Mouse (Mus musculus) kidney, postnatal 4 days (tissue): Measurements from ENCODE around the gene Cflar.
"Not testable (repeated sequence)": the region's sequence is repeated elsewhere in the genome, so short reads cannot be mapped to it uniquely, and the experiment has no call there.

ENCODE experiments used
- DNase-seq, 2 experiments: peaks; one replicate each; pipeline ENCODE4 v3.0.0; 2021; ENCODE audit warnings: mixed read lengths in 2 of 2

Gene Cflar

GRCm38 (mm10) chr1:58794705-58795104 is 83.4 kb downstream of the Cflar start:
- no peak for DNase-seq

DNA sequence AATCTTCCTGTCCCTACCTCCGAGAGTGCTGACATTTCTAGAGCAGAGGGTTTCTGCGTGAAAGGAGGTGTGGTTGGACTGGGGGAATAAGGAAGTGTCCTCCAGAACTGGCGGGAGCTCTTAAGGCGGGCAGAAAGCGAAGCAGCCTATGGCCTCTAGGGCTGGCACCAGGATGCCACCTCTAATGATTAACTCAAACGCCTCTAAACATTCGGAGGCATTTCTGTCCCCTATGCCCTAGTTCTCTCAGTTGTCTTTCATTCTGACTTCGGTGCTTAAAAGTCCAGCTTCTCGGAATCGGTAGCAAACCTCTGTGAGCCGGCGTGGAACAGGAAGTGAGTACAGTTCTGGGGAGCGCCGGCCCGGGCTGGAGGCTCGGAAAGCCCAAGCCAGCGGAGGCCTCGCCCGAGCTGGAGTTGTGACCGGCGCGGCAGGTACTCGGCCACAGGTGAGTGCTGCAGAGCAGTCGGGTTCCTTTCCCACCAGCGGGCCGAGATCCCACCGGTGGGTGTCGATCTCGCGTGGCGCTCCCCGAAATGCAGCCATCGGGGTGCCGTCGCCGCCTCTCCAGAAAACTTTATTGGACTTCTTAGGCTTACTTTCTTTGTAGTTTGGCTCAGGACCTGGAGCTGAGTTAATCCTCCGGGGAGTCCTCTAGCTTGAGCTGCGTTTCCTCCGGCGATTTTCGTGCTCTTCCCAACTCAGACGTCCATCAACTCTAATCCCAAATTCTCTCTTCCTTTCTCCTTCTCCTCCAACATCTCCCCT is 84.2 kb downstream of the Cflar start, which contains the start of gene Casp8:
Casp8 (plus strand) TSS at position 84 of the 768 bp plus-strand sequence.
- DNase-seq, result peak; percentile 69 to 81

DNA sequence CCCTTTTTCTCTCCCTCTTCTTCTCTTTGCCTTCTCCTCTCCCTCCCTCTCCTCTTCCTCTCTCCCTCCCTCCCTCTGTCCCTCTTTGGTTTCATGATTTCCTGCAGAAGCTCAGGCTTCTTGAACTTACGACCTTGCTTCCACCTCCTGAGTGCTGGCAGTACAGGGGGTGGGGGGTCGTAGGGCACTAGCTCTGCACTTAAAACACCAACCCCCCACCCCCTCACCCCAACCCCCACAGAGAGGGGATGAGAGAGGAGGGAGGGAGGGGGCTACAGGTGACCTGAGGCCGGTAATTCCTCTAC is 84.7 kb downstream of the Cflar start:
- no peak for DNase-seq

- DNase-seq, result no peak
Measured at GRCm38 (mm10) chr1:58796853-58797252, 85.5 kb downstream of the Cflar start.

GRCm38 (mm10) chr1:58797370-58797769 is 86.1 kb downstream of the Cflar start:
- no peak for DNase-seq

- no peak for DNase-seq
Measured at GRCm38 (mm10) chr1:58798911-58799310, 87.6 kb downstream of the Cflar start.

DNA sequence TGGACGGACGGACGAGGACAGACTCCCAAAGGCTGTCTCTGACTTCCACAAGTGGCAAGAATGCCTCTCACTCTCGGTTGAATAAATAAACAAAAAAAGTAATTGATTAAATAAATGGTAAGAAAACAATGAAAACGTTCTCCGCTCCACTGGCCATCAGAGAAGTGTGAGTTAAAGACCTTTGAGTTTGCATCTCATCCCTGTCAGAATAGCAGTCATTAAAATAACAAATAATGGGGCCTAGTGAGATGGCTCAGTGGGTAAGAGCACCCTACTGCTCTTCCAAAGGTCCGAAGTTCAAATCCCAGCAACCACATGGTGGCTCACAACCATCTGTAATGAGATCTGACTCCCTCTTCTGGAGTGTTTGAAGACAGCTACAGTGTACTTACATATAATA is 89.3 kb downstream of the Cflar start:
- DNase-seq, result not testable (repeated sequence)

DNA sequence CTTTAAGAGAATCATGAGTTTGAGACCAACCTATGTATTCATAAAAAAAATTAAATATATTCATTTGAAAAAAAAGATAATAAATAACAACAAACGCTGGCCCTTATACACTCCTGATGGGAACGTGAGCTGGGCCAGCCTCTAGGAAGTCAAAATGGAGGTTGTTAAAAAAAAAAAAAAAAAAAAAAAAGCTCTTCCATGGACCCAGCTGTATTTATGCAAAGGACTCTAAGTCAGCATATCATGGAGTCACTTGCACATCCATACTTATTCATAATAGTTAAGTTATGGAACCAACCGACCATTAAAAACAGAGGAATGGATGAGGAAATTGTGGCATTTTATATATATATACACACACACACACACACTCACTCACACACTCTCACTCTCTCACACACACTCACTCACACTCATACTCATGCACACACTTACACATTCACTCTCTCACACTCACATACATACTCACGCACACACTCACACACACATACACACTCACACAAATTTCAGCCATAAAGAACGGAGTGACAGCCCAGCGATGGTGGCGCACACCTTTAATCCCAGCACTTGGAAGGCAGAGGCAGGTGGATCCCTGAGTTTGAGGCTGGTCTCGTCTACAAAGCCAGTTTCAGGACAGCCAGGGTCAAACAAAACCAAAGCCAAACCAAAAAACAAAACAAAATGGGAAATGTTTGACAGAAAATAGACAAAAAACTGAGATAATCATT is 90.4 kb downstream of the Cflar start:
- no peak for DNase-seq

DNA sequence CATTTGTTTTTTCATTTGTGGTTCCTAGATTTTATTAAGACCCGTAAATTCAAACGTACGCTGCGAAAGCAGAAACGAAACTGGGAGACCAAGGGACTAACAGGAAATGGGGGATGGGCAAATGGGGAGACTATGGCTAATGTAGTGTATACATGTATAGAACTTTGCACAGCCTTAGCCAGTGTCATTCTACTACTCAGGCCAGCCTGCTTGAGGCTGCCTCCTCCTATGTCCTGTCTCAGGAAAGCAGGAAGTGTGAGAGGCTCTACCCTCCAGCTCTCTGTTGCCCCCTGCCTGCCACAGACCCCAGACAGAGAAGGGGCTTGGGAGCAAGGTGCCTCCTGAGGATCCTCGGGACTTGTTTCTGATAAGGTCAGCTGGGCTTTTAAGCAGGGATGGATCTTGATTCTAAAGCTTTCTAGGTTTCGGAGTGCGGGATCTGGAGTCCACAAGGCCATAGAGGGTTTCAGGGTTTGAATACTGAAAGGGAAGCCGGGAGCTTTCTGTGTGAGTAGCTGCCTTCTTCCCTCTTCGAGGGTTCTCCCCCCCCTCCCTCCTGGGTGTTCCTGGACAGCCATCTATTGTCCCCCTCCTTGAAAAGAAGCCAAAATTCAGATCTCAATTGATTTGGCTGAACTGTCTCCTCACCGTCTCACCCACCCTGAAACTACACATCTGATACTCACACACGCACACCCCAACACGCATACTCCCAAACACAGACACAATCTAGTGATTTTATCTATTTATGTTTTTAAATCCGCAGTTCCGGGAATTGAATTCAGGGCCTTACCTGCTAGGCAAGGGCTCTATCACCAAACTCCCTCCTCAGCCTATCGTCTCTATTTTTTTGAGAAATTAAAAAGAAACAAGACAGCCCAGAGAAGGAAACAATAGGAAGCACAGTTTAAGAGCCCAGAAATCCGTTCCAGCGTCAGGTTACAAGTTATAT is 91.3 kb downstream of the Cflar start:
- DNase-seq, result peak; percentile 67 to 72

DNA sequence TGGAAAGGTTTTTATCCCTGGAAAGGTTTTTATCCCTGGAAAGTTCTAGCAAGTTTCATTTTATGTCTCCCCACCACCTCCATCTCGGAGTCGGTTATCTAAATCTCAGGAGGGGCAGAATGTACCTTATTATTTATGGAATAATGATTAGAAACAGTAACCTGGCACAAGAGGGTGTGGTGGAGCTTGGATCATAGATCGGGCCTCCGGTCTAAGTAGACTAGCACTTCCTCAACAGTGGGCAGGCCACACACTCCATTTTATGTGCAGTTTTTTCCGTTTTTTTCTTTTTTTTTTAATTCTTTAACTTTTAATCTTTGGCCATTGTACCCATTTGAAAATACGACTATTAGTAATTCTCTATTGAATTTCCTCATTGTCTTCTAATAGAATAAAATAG is 92.2 kb downstream of the Cflar start:
- no peak for DNase-seq

DNA sequence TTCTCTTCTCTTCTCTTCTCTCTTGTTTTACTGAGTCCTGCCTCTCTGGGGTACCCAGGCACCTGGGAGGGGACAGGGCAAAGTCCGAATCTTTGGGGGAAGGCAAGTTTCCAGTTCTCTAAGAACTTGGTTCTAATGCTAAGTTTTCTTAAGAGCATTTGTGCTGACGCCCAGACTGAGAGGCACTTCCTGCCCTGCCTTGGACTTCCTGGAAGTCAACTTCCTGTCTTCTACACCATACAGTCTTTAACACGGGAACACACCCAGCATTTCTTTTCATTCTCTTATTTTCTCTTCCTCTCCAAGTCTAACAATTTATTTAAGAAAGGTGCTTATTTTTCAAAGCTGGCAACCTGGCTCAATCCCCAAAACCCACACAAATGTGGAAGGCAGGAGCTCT is 95.3 kb downstream of the Cflar start:
- no peak for DNase-seq
